Mouse (Mus musculus): ENCODE data around the gene Nsmf. TPM values are rescaled to one million over a fixed set of nuclear protein-coding genes. Genes with fewer than 3 reads are reported as not detected.

Nsmf gene
- 37.6 and 51.1 TPM in 2 replicates for polyA plus RNA-seq (2014; fragmentation: Nextera tagmentation; extraction: Ambion mirVana)

GRCm38 (mm10) chr2:25054221-25055067 is at the start of gene Nsmf:
TSS of gene Nsmf (plus strand) at chr2:25054355.
- peak; percentile 89 for DNase-seq (ENCODE audit: low spot score)
- peak within 1 kb of the TSS; percentile 58; the same call in 1 of the 2 replicates for H3K27ac ChIP-seq (ENCODE audit: low read depth, low read length)
- no peaks in the 10 kb centered on the region for H3K27me3 ChIP-seq (ENCODE audit: control insufficient read depth, insufficient read depth, low read length)
- peak within 1 kb of the TSS; percentile 82 for H3K4me3 ChIP-seq (ENCODE audit: low read depth, low read length)
- H3K4me2 ChIP-seq (replicated peaks; ENCODE audit: low read depth, low read length): peak within 1 kb of the TSS; percentile 82
- ATAC-seq (ENCODE audit: low FRiP score): peak; percentile 94
- 7% methylated on average over 40 of the region's 47 CpGs for WGBS
- H3K9me3 ChIP-seq (ENCODE audit: control insufficient read depth, low read length): no peaks in the 10 kb centered on the region
- no peaks in the 10 kb centered on the region for H3K36me3 ChIP-seq (ENCODE audit: control insufficient read depth, insufficient read depth, low read length)
- peak within 1 kb of the TSS; percentile 88 for H3K9ac ChIP-seq (ENCODE audit: low read depth, low read length)
- H3K4me1 ChIP-seq (replicated peaks; ENCODE audit: control insufficient read depth, insufficient read depth, low read length): peaks cover 7% of the 10 kb centered on the region; the same call in 1 of the 2 replicates

- DNase-seq (ENCODE audit: low spot score) (no peak), ATAC-seq (ENCODE audit: low FRiP score) (no peak)
- H3K9me3 ChIP-seq (ENCODE audit: control insufficient read depth, low read length): no peaks in the 10 kb centered on the region
- no peak overlapping the region for H3K9ac ChIP-seq (ENCODE audit: low read depth, low read length)
- no peaks in the 10 kb centered on the region for H3K27me3 ChIP-seq (ENCODE audit: control insufficient read depth, insufficient read depth, low read length)
- 82% methylated on average over 1 of the region's 1 CpGs for WGBS
- no peaks in the 10 kb centered on the region for H3K36me3 ChIP-seq (ENCODE audit: control insufficient read depth, insufficient read depth, low read length)
- H3K4me1 ChIP-seq (replicated peaks; ENCODE audit: control insufficient read depth, insufficient read depth, low read length): no peaks in the 10 kb centered on the region
- H3K4me3 ChIP-seq (ENCODE audit: low read depth, low read length): no peak overlapping the region
- H3K27ac ChIP-seq (ENCODE audit: low read depth, low read length): no peak overlapping the region
- no peak overlapping the region for H3K4me2 ChIP-seq (replicated peaks; ENCODE audit: low read depth, low read length)
These were observed 47.4 kb upstream of the Nsmf start for GRCm38 (mm10) chr2:25006767-25007166.

- H3K36me3 ChIP-seq (ENCODE audit: control insufficient read depth, insufficient read depth, low read length): no peaks in the 10 kb centered on the region
- H3K4me1 ChIP-seq (replicated peaks; ENCODE audit: control insufficient read depth, insufficient read depth, low read length): no peaks in the 10 kb centered on the region
- no peak for ATAC-seq (ENCODE audit: low FRiP score)
- no peak for DNase-seq (ENCODE audit: low spot score)
- no peak overlapping the region for H3K4me3 ChIP-seq (ENCODE audit: low read depth, low read length)
- no peak overlapping the region for H3K9ac ChIP-seq (ENCODE audit: low read depth, low read length)
- no peaks in the 10 kb centered on the region for H3K9me3 ChIP-seq (ENCODE audit: control insufficient read depth, low read length)
- no peak overlapping the region for H3K4me2 ChIP-seq (replicated peaks; ENCODE audit: low read depth, low read length)
- H3K27ac ChIP-seq (ENCODE audit: low read depth, low read length): no peak overlapping the region
- H3K27me3 ChIP-seq (ENCODE audit: control insufficient read depth, insufficient read depth, low read length): no peaks in the 10 kb centered on the region
These were observed 45.9 kb upstream of the Nsmf start for GRCm38 (mm10) chr2:25008250-25008649.

GRCm38 (mm10) chr2:25022678-25023077 is 31.5 kb upstream of the Nsmf start:
- 97% methylated on average over 1 of the region's 1 CpGs for WGBS
- no peaks in the 10 kb centered on the region for H3K4me1 ChIP-seq (replicated peaks; ENCODE audit: control insufficient read depth, insufficient read depth, low read length)
- no peaks in the 10 kb centered on the region for H3K36me3 ChIP-seq (ENCODE audit: control insufficient read depth, insufficient read depth, low read length)
- H3K27ac ChIP-seq (ENCODE audit: low read depth, low read length): no peak overlapping the region
- no peaks in the 10 kb centered on the region for H3K9me3 ChIP-seq (ENCODE audit: control insufficient read depth, low read length)
- H3K4me3 ChIP-seq (ENCODE audit: low read depth, low read length): no peak overlapping the region
- H3K27me3 ChIP-seq (ENCODE audit: control insufficient read depth, insufficient read depth, low read length): no peaks in the 10 kb centered on the region
- DNase-seq (ENCODE audit: low spot score) (no peak), ATAC-seq (ENCODE audit: low FRiP score) (no peak)
- H3K9ac ChIP-seq (ENCODE audit: low read depth, low read length): no peak overlapping the region
- no peak overlapping the region for H3K4me2 ChIP-seq (replicated peaks; ENCODE audit: low read depth, low read length)

- Histone ChIP-seq H3K9ac (ENCODE audit: low read depth, low read length) (no peak overlapping the region), H3K4me3 (ENCODE audit: low read depth, low read length) (no peak overlapping the region), H3K27ac (ENCODE audit: low read depth, low read length) (no peak overlapping the region), H3K4me2 (replicated peaks; ENCODE audit: low read depth, low read length) (no peak overlapping the region), H3K36me3 (ENCODE audit: control insufficient read depth, insufficient read depth, low read length) (no peaks in the 10 kb centered on the region), H3K9me3 (ENCODE audit: control insufficient read depth, low read length) (no peaks in the 10 kb centered on the region), H3K27me3 (ENCODE audit: control insufficient read depth, insufficient read depth, low read length) (no peaks in the 10 kb centered on the region), H3K4me1 (replicated peaks; ENCODE audit: control insufficient read depth, insufficient read depth, low read length) (no peaks in the 10 kb centered on the region)
- WGBS: 85% methylated on average over 1 of the region's 1 CpGs
- DNase-seq (ENCODE audit: low spot score): no peak
- no peak for ATAC-seq (ENCODE audit: low FRiP score)
These were observed 29.0 kb upstream of the Nsmf start for GRCm38 (mm10) chr2:25025109-25025508.

- Histone ChIP-seq H3K27me3 (ENCODE audit: control insufficient read depth, insufficient read depth, low read length) (no peaks in the 10 kb centered on the region), H3K4me2 (replicated peaks; ENCODE audit: low read depth, low read length) (no peak overlapping the region)
These were observed 19.2 kb upstream of the Nsmf start for GRCm38 (mm10) chr2:25034994-25035393.

GRCm38 (mm10) chr2:25040089-25040488 is 14.1 kb upstream of the Nsmf start:
- no peak overlapping the region for H3K9ac ChIP-seq (ENCODE audit: low read depth, low read length)
- no peak for ATAC-seq (ENCODE audit: low FRiP score)

More at GRCm38 (mm10) chr2:25034994-25035393, 19.2 kb upstream of the Nsmf start:
- no peak overlapping the region for H3K27ac ChIP-seq (ENCODE audit: low read depth, low read length)
- WGBS: 92% methylated on average over 4 of the region's 4 CpGs
- ATAC-seq (ENCODE audit: low FRiP score): no peak
- H3K4me1 ChIP-seq (replicated peaks; ENCODE audit: control insufficient read depth, insufficient read depth, low read length): no peaks in the 10 kb centered on the region
- H3K36me3 ChIP-seq (ENCODE audit: control insufficient read depth, insufficient read depth, low read length): no peaks in the 10 kb centered on the region
- no peak overlapping the region for H3K4me3 ChIP-seq (ENCODE audit: low read depth, low read length)
- H3K9me3 ChIP-seq (ENCODE audit: control insufficient read depth, low read length): no peaks in the 10 kb centered on the region
- H3K9ac ChIP-seq (ENCODE audit: low read depth, low read length): no peak overlapping the region
- DNase-seq (ENCODE audit: low spot score): no peak

GRCm38 (mm10) chr2:25050921-25051320 is 3.2 kb upstream of the Nsmf start:
- H3K36me3 ChIP-seq (ENCODE audit: control insufficient read depth, insufficient read depth, low read length): no peaks in the 10 kb centered on the region
- H3K9me3 ChIP-seq (ENCODE audit: control insufficient read depth, low read length): no peaks in the 10 kb centered on the region
- no peak overlapping the region for H3K4me2 ChIP-seq (replicated peaks; ENCODE audit: low read depth, low read length)
- H3K27ac ChIP-seq (ENCODE audit: low read depth, low read length): no peak overlapping the region
- H3K27me3 ChIP-seq (ENCODE audit: control insufficient read depth, insufficient read depth, low read length): no peaks in the 10 kb centered on the region
- ATAC-seq (ENCODE audit: low FRiP score) (no peak), DNase-seq (ENCODE audit: low spot score) (no peak)
- H3K4me3 ChIP-seq (ENCODE audit: low read depth, low read length): no peak overlapping the region
- WGBS: 92% methylated on average over 7 of the region's 7 CpGs
- H3K9ac ChIP-seq (ENCODE audit: low read depth, low read length): no peak overlapping the region
- peaks cover 7% of the 10 kb centered on the region; the same call in 1 of the 2 replicates for H3K4me1 ChIP-seq (replicated peaks; ENCODE audit: control insufficient read depth, insufficient read depth, low read length)

More at GRCm38 (mm10) chr2:25040089-25040488, 14.1 kb upstream of the Nsmf start:
- Histone ChIP-seq H3K9me3 (ENCODE audit: control insufficient read depth, low read length) (no peaks in the 10 kb centered on the region), H3K4me3 (ENCODE audit: low read depth, low read length) (no peak overlapping the region), H3K4me2 (replicated peaks; ENCODE audit: low read depth, low read length) (no peak overlapping the region), H3K4me1 (replicated peaks; ENCODE audit: control insufficient read depth, insufficient read depth, low read length) (no peaks in the 10 kb centered on the region), H3K36me3 (ENCODE audit: control insufficient read depth, insufficient read depth, low read length) (no peaks in the 10 kb centered on the region), H3K27ac (ENCODE audit: low read depth, low read length) (no peak overlapping the region), H3K27me3 (ENCODE audit: control insufficient read depth, insufficient read depth, low read length) (no peaks in the 10 kb centered on the region)
- WGBS: 82% methylated on average over 5 of the region's 5 CpGs
- no peak for DNase-seq (ENCODE audit: low spot score)

GRCm38 (mm10) chr2:25051450-25051849 is 2.7 kb upstream of the Nsmf start:
- H3K4me2 ChIP-seq (replicated peaks; ENCODE audit: low read depth, low read length): no peak overlapping the region
- no peaks in the 10 kb centered on the region for H3K27me3 ChIP-seq (ENCODE audit: control insufficient read depth, insufficient read depth, low read length)
- H3K4me1 ChIP-seq (replicated peaks; ENCODE audit: control insufficient read depth, insufficient read depth, low read length): peaks cover 7% of the 10 kb centered on the region; the same call in 1 of the 2 replicates
- ATAC-seq (ENCODE audit: low FRiP score) (no peak), DNase-seq (ENCODE audit: low spot score) (no peak)
- no peaks in the 10 kb centered on the region for H3K36me3 ChIP-seq (ENCODE audit: control insufficient read depth, insufficient read depth, low read length)
- no peak overlapping the region for H3K4me3 ChIP-seq (ENCODE audit: low read depth, low read length)
- H3K9me3 ChIP-seq (ENCODE audit: control insufficient read depth, low read length): no peaks in the 10 kb centered on the region
- H3K27ac ChIP-seq (ENCODE audit: low read depth, low read length): no peak overlapping the region
- H3K9ac ChIP-seq (ENCODE audit: low read depth, low read length): no peak overlapping the region
- 83% methylated on average over 8 of the region's 8 CpGs for WGBS

Data from hindbrain, embryonic 11.5 days (tissue).